Mouse (Mus musculus): Measurements from ENCODE around the gene Nsmf.

DNA sequence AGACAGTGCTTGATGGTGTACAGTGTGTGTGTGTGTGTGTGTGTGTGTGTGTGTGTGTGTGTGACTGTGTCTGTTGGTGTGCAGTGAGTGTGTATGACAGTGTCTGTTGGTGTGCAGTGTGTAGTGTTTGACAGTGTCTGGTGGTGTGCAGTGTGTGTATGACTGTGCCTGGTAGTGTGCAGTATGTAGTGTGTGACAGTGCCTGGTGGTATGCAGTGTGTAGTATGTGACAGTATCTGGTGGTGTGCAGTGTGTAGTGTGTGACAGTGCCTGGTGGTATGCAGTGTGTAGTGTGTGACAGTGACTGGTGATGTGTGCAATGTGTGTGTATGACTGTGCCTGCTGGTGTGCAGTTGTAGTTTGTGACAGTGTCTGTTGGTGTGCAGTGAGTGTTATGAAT lies 55.3 kb downstream of the Nsmf start:
- TF ChIP-seq CTCF (IDR thresholded peaks at IDR 0.05; ENCODE audit: low read depth, low read length), result no peak
- no peak for TF ChIP-seq GATA1 (IDR thresholded peaks at IDR 0.05; ENCODE audit: borderline replicate concordance, low read length)
- TF ChIP-seq TAL1 (conservative IDR thresholded peaks at IDR 0.05; ENCODE audit: low read depth, low read length), result no peak
